Mouse (Mus musculus): ENCODE data around the gene Pard3b.

DNA sequence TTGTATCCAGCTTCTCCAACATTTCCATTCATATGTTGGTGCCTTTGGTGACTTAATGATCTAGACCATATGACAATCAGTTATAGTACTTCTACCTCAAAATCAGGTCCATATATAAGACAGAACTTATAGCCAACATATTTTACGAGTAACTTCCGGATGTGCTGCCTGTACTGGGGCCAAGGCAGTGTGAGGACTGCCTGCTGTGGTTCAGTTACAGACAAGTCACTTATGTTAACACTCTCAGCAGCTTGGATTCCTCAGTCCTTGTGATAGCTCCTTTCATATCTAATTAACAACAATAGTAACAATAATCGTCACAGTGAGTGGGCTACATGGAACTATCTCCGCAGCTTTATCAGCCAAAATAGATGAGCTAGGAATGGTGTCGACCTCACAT, 959.9 kb downstream of the Pard3b start:
- TF ChIP-seq CTCF (conservative IDR thresholded peaks at IDR 0.05; ENCODE audit: low read length) (no peak), POU5F1 (IDR thresholded peaks at IDR 0.05; ENCODE audit: borderline replicate concordance, low read length) (no peak), NANOG (IDR thresholded peaks at IDR 0.05; ENCODE audit: borderline replicate concordance, low read length) (no peak)
